Mouse (Mus musculus): ENCODE results near the gene Tln2. TPM values are rescaled to one million over a fixed set of nuclear protein-coding genes. Genes with fewer than 3 reads are reported as not detected.
A peak's percentile ranks its signal among the peaks of the same experiment; 100 is the strongest.

The Tln2 gene
- polyA plus RNA-seq, 1 experiment: 17.0 TPM

DNA sequence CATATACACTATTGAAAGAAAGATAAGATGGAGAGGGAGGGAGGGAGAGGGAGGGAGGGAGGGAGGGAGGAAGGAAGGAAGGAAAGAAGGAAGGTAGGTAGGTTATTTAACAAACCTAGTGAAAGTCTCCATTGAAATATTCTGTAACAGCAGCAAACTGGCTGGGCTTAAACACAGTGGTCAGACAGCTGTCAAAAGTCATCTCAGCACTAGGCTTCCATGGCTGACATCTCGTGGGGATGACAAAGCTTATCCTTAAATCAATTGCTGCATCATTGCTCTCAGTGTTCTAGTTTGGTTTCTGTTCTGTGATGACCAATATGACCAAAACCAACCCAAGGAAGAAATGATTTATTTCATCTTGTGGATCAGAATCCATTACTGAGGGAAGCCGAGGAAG, 376.0 kb downstream of the Tln2 start:
- Histone ChIP-seq H3K9me3 (replicated peaks; ENCODE audit: control insufficient read depth, insufficient read depth, low read length, poor library complexity, severe bottlenecking) (no peaks in the 10 kb centered on the region), H3K27ac (ENCODE audit: insufficient read depth, low read length) (no peak overlapping the region), H3K4me3 (ENCODE audit: low read depth, low read length) (no peak overlapping the region), H3K27me3 (ENCODE audit: control insufficient read depth, insufficient read depth, low read length, poor library complexity, severe bottlenecking) (no peaks in the 10 kb centered on the region), H3K36me3 (ENCODE audit: control insufficient read depth, insufficient read depth, low read length, poor library complexity, severe bottlenecking) (no peaks in the 10 kb centered on the region), H3K9ac (ENCODE audit: low read depth, poor library complexity, severe bottlenecking) (no peak overlapping the region), H3K4me1 (ENCODE audit: control insufficient read depth, insufficient read depth, low read length) (no peaks in the 10 kb centered on the region)
- no peak for TF ChIP-seq POLR2A (IDR thresholded peaks at IDR 0.05; ENCODE audit: insufficient read depth, low read length)
- TF ChIP-seq EP300 (IDR thresholded peaks at IDR 0.05; ENCODE audit: insufficient read depth, low read depth, low read length): no peak
- TF ChIP-seq CTCF (IDR thresholded peaks at IDR 0.05; ENCODE audit: low read depth, low read length): no peak

DNA sequence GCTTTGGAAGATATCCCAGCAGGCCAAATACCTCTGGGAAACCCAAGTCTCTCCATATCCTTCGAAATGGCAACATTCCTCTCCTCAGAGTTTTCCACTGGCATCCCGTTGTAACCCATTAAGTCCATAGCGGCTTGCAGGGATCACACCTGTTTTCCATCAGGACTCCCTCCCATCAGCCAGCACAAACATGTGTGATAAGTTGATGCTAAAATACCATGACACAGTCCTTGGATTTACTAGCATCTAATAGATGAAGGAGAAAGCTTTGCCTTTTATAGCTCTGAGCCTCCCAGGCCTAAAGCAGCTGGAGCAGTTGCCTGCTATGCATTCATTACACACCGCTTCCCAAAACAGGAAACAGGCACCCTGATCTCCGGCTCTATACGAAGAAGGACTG, 377.5 kb downstream of the Tln2 start:
- H3K27me3 ChIP-seq (ENCODE audit: control insufficient read depth, insufficient read depth, low read length, poor library complexity, severe bottlenecking): no peaks in the 10 kb centered on the region
- TF ChIP-seq POLR2A (IDR thresholded peaks at IDR 0.05; ENCODE audit: insufficient read depth, low read length) (no peak), CTCF (IDR thresholded peaks at IDR 0.05; ENCODE audit: low read depth, low read length) (no peak), EP300 (IDR thresholded peaks at IDR 0.05; ENCODE audit: insufficient read depth, low read depth, low read length) (no peak)
- no peaks in the 10 kb centered on the region for H3K9me3 ChIP-seq (replicated peaks; ENCODE audit: control insufficient read depth, insufficient read depth, low read length, poor library complexity, severe bottlenecking)
- H3K36me3 ChIP-seq (ENCODE audit: control insufficient read depth, insufficient read depth, low read length, poor library complexity, severe bottlenecking): no peaks in the 10 kb centered on the region
- no peaks in the 10 kb centered on the region for H3K4me1 ChIP-seq (ENCODE audit: control insufficient read depth, insufficient read depth, low read length)
- no peak overlapping the region for H3K27ac ChIP-seq (ENCODE audit: insufficient read depth, low read length)
- H3K4me3 ChIP-seq (ENCODE audit: low read depth, low read length): no peak overlapping the region
- no peak overlapping the region for H3K9ac ChIP-seq (ENCODE audit: low read depth, poor library complexity, severe bottlenecking)

DNA sequence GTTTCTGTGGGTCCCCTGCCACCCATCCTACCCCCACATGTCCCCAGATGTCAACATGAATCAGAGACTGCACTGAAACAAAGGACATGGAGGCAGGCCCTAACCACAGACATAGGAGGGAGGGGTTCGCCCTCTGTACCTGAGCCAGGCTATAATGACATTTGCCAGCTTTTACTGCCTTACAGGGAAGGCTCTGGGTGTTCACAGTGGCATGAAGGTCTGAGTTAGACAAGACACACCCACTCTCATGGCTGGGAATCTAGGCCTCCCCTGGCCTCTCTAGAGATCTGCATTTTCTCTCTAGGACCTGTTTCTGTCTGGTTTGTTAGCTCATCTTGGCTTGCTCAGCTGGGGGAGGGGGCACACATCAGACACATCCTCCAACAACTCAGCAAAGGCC, 380.8 kb downstream of the Tln2 start:
- Histone ChIP-seq H3K9me3 (replicated peaks; ENCODE audit: control insufficient read depth, insufficient read depth, low read length, poor library complexity, severe bottlenecking) (0 out of 2 replicates have a peak, but pooled peaks cover 2% of the 10 kb centered on the region), H3K4me1 (ENCODE audit: control insufficient read depth, insufficient read depth, low read length) (no peaks in the 10 kb centered on the region), H3K9ac (ENCODE audit: low read depth, poor library complexity, severe bottlenecking) (no peak overlapping the region), H3K27ac (ENCODE audit: insufficient read depth, low read length) (no peak overlapping the region), H3K27me3 (ENCODE audit: control insufficient read depth, insufficient read depth, low read length, poor library complexity, severe bottlenecking) (no peaks in the 10 kb centered on the region), H3K36me3 (ENCODE audit: control insufficient read depth, insufficient read depth, low read length, poor library complexity, severe bottlenecking) (no peaks in the 10 kb centered on the region), H3K4me3 (ENCODE audit: low read depth, low read length) (no peak overlapping the region)
- no peak for TF ChIP-seq POLR2A (IDR thresholded peaks at IDR 0.05; ENCODE audit: insufficient read depth, low read length)
- no peak for TF ChIP-seq EP300 (IDR thresholded peaks at IDR 0.05; ENCODE audit: insufficient read depth, low read depth, low read length)
- no peak for TF ChIP-seq CTCF (IDR thresholded peaks at IDR 0.05; ENCODE audit: low read depth, low read length)

DNA sequence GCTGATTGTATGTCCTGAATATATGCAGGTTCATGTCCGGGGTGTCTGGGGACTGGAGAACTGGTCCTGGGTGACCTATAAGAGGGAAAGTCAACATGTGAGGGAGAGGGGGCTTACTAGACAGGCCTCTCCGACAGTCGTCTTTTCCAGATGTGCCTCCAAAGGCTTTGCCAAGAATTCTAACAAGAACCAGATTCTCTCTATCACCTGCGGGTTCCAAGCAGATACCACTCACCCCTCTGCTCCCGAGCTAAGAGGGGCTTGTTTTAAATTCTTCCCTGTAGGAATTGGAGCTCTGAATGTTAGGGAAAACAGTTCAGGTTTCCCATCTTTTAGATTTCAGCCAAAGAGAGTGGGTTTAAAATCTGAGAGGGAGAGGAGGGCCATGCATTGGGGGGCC, 381.3 kb downstream of the Tln2 start:
- Histone ChIP-seq H3K9ac (ENCODE audit: low read depth, poor library complexity, severe bottlenecking) (no peak overlapping the region), H3K27ac (ENCODE audit: insufficient read depth, low read length) (no peak overlapping the region)

DNA sequence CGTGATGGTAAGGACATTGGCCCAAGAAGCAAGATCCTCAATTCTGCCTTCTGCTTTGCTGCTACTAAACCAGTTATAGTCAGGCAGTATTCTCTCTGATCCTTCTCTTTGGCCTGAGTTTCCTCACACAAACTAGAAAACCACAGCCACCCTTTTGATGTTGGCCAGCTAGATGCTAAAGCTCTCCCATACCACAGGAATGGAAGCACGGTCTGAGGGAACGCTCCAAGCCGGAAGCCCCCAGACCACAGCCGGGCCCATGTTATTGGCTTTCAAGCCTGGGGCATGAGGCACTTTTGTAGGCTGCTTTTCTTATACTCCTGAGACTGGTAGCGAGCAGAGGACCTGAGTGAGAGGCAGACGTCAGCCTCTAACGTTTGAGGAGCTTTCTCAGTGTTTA, 383.4 kb downstream of the Tln2 start:
- no peaks in the 10 kb centered on the region for H3K36me3 ChIP-seq (ENCODE audit: control insufficient read depth, insufficient read depth, low read length, poor library complexity, severe bottlenecking)
- no peak overlapping the region for H3K4me3 ChIP-seq (ENCODE audit: low read depth, low read length)
- TF ChIP-seq POLR2A (IDR thresholded peaks at IDR 0.05; ENCODE audit: insufficient read depth, low read length) (no peak), CTCF (IDR thresholded peaks at IDR 0.05; ENCODE audit: low read depth, low read length) (no peak)
- no peaks in the 10 kb centered on the region for H3K27me3 ChIP-seq (ENCODE audit: control insufficient read depth, insufficient read depth, low read length, poor library complexity, severe bottlenecking)
- peaks cover 6% of the 10 kb centered on the region for H3K9me3 ChIP-seq (replicated peaks; ENCODE audit: control insufficient read depth, insufficient read depth, low read length, poor library complexity, severe bottlenecking)
- H3K27ac ChIP-seq (ENCODE audit: insufficient read depth, low read length): no peak overlapping the region
- no peaks in the 10 kb centered on the region for H3K4me1 ChIP-seq (ENCODE audit: control insufficient read depth, insufficient read depth, low read length)
- H3K9ac ChIP-seq (ENCODE audit: low read depth, poor library complexity, severe bottlenecking): no peak overlapping the region

More for the DNA sequence above, 381.3 kb downstream of the Tln2 start:
- Histone ChIP-seq H3K27me3 (ENCODE audit: control insufficient read depth, insufficient read depth, low read length, poor library complexity, severe bottlenecking) (no peaks in the 10 kb centered on the region), H3K9me3 (replicated peaks; ENCODE audit: control insufficient read depth, insufficient read depth, low read length, poor library complexity, severe bottlenecking) (0 out of 2 replicates have a peak, but pooled peaks cover 2% of the 10 kb centered on the region), H3K36me3 (ENCODE audit: control insufficient read depth, insufficient read depth, low read length, poor library complexity, severe bottlenecking) (no peaks in the 10 kb centered on the region), H3K4me1 (ENCODE audit: control insufficient read depth, insufficient read depth, low read length) (no peaks in the 10 kb centered on the region), H3K4me3 (ENCODE audit: low read depth, low read length) (no peak overlapping the region)
- no peak for TF ChIP-seq POLR2A (IDR thresholded peaks at IDR 0.05; ENCODE audit: insufficient read depth, low read length)

DNA sequence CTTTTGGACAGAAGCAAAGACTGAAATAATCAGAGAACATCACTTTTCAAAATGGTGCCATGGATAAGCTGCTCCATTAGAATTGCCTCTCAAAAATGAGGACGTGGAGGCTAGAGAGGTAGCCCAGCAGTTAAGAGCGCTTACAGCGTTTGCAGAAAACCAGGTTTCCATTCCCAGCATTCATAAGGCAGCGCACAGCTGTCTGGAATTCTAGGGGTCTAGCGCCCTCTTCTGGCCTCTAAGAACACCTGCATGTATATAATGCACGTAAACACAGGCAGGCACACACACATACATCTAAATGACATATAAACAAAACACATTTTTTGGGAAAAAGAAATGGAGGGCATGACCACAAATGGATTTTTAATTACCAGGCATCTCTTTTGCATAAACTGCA, 385.7 kb downstream of the Tln2 start:
- Histone ChIP-seq H3K4me3 (ENCODE audit: low read depth, low read length) (no peak overlapping the region), H3K4me1 (ENCODE audit: control insufficient read depth, insufficient read depth, low read length) (no peaks in the 10 kb centered on the region), H3K27ac (ENCODE audit: insufficient read depth, low read length) (no peak overlapping the region), H3K9me3 (replicated peaks; ENCODE audit: control insufficient read depth, insufficient read depth, low read length, poor library complexity, severe bottlenecking) (peaks cover 6% of the 10 kb centered on the region), H3K27me3 (ENCODE audit: control insufficient read depth, insufficient read depth, low read length, poor library complexity, severe bottlenecking) (no peaks in the 10 kb centered on the region), H3K36me3 (ENCODE audit: control insufficient read depth, insufficient read depth, low read length, poor library complexity, severe bottlenecking) (no peaks in the 10 kb centered on the region), H3K9ac (ENCODE audit: low read depth, poor library complexity, severe bottlenecking) (no peak overlapping the region)
- no peak for TF ChIP-seq EP300 (IDR thresholded peaks at IDR 0.05; ENCODE audit: insufficient read depth, low read depth, low read length)
- TF ChIP-seq CTCF (IDR thresholded peaks at IDR 0.05; ENCODE audit: low read depth, low read length): peak; percentile 28

Measured in ES-Bruce4 (cell line).